Mouse (Mus musculus) G1E (cell line): ENCODE measurements around the gene Tns1.

Experiments used
- CTCF ChIP-seq: IDR thresholded peaks from 2 replicates; pipeline ENCODE4 v1.5.1; 2012; ENCODE audit warnings: low read depth, low read length, inconsistent platforms, mixed read lengths
- GATA1 ChIP-seq: IDR thresholded peaks from 2 replicates; pipeline ENCODE4 v1.6.1; 2012; ENCODE audit warnings: borderline replicate concordance, low read length, inconsistent platforms, mixed read lengths
- TAL1 ChIP-seq: conservative IDR thresholded peaks from 2 replicates; pipeline ENCODE4 v1.6.1; 2012; ENCODE audit warnings: low read depth, low read length, inconsistent platforms, mixed read lengths

- no peak for TF ChIP-seq CTCF
- TF ChIP-seq TAL1 = no peak
- no peak for TF ChIP-seq GATA1
Observed at GRCm38 (mm10) chr1:74172722-74173121, 48.5 kb upstream of the Tns1 start.
